Mouse (Mus musculus): ENCODE measurements around the gene Ermard. TPM values are rescaled to one million over a fixed set of nuclear protein-coding genes. Genes with fewer than 3 reads are reported as not detected.

The Ermard gene
- polyA plus RNA-seq, 1 experiment from 2014 or later: 27.4 TPM

DNA sequence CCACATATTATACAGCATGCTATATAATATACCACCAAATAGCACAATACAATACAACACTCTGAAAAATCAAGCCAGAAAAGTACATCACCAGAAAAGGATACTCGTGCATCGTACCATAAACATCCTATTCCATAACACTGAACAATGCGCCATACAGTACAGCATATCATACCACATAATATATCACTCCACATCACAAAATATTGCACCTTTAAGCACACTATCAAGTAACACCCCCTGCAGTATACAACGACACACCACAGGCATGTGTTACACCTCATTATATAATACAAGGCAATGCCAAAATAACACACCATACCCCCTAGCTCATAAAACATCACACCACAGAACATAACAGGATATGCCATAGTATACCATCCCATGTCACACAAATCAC is 79.1 kb downstream of the Ermard start:
- TF ChIP-seq CTCF (IDR thresholded peaks at IDR 0.05; ENCODE audit: low read depth): no peak
- no peak overlapping the region for H3K27ac ChIP-seq (ENCODE audit: low read depth, low read length)
- no peak overlapping the region for H3K4me3 ChIP-seq (ENCODE audit: low read depth, low read length)
- no peaks in the 10 kb centered on the region for H3K9me3 ChIP-seq (ENCODE audit: control insufficient read depth)
- no peak overlapping the region for H3K4me2 ChIP-seq (replicated peaks; ENCODE audit: low read depth)
- ATAC-seq: no peak
- no peaks in the 10 kb centered on the region for H3K36me3 ChIP-seq (ENCODE audit: control insufficient read depth, insufficient read depth)
- 84% methylated on average over 4 of the region's 4 CpGs for WGBS
- no peaks in the 10 kb centered on the region for H3K4me1 ChIP-seq (replicated peaks; ENCODE audit: control insufficient read depth, insufficient read depth, low read length)
- H3K27me3 ChIP-seq (replicated peaks; ENCODE audit: control insufficient read depth, insufficient read depth, low read length): no peaks in the 10 kb centered on the region
- no peak overlapping the region for H3K9ac ChIP-seq (ENCODE audit: low read depth, low read length)

- TF ChIP-seq CTCF (IDR thresholded peaks at IDR 0.05; ENCODE audit: low read depth): no peak
- no peak overlapping the region for H3K4me2 ChIP-seq (replicated peaks; ENCODE audit: low read depth)
- H3K9me3 ChIP-seq (ENCODE audit: control insufficient read depth): no peaks in the 10 kb centered on the region
- no peaks in the 10 kb centered on the region for H3K36me3 ChIP-seq (ENCODE audit: control insufficient read depth, insufficient read depth)
- ATAC-seq: no peak
- no peaks in the 10 kb centered on the region for H3K27me3 ChIP-seq (replicated peaks; ENCODE audit: control insufficient read depth, insufficient read depth, low read length)
- no peaks in the 10 kb centered on the region for H3K4me1 ChIP-seq (replicated peaks; ENCODE audit: control insufficient read depth, insufficient read depth, low read length)
- no peak overlapping the region for H3K4me3 ChIP-seq (ENCODE audit: low read depth, low read length)
- 56% methylated on average over 6 of the region's 6 CpGs for WGBS
- no peak overlapping the region for H3K9ac ChIP-seq (ENCODE audit: low read depth, low read length)
- H3K27ac ChIP-seq (ENCODE audit: low read depth, low read length): no peak overlapping the region
Observed at GRCm38 (mm10) chr17:15120569-15120968, 79.6 kb downstream of the Ermard start.

- no peak for TF ChIP-seq CTCF (IDR thresholded peaks at IDR 0.05; ENCODE audit: low read depth)
- H3K4me3 ChIP-seq (ENCODE audit: low read depth, low read length): no peak overlapping the region
- no peak overlapping the region for H3K9ac ChIP-seq (ENCODE audit: low read depth, low read length)
- no peaks in the 10 kb centered on the region for H3K9me3 ChIP-seq (ENCODE audit: control insufficient read depth)
- no peaks in the 10 kb centered on the region for H3K4me1 ChIP-seq (replicated peaks; ENCODE audit: control insufficient read depth, insufficient read depth, low read length)
- no peak for ATAC-seq
- WGBS: 65% methylated on average over 9 of the region's 9 CpGs
- no peak overlapping the region for H3K27ac ChIP-seq (ENCODE audit: low read depth, low read length)
- H3K27me3 ChIP-seq (replicated peaks; ENCODE audit: control insufficient read depth, insufficient read depth, low read length): no peaks in the 10 kb centered on the region
- no peak overlapping the region for H3K4me2 ChIP-seq (replicated peaks; ENCODE audit: low read depth)
- no peaks in the 10 kb centered on the region for H3K36me3 ChIP-seq (ENCODE audit: control insufficient read depth, insufficient read depth)
Observed at GRCm38 (mm10) chr17:15129630-15130287, 88.8 kb downstream of the Ermard start.

DNA sequence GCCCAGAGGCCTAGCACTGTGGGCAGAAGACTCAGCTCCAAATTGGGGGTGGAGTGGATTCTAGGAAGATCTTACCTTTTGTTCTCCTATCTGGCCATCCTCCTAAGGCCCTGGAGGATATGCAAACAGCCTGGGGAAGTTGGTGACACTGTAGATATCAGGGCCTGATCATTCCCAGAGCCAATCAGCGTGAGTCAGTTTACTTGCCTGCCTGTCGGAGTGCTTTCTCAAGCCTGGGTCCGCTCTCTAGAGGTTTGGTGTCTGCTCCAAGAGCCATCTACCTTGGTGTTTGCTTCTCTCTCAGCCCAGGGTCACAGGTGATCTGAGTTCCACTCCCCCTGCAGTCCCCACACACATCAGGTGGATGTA is 89.3 kb downstream of the Ermard start:
- ATAC-seq: no peak
- Histone ChIP-seq H3K9me3 (ENCODE audit: control insufficient read depth) (no peaks in the 10 kb centered on the region), H3K4me3 (ENCODE audit: low read depth, low read length) (no peak overlapping the region), H3K9ac (ENCODE audit: low read depth, low read length) (no peak overlapping the region), H3K4me1 (replicated peaks; ENCODE audit: control insufficient read depth, insufficient read depth, low read length) (no peaks in the 10 kb centered on the region), H3K27me3 (replicated peaks; ENCODE audit: control insufficient read depth, insufficient read depth, low read length) (no peaks in the 10 kb centered on the region), H3K27ac (ENCODE audit: low read depth, low read length) (no peak overlapping the region), H3K4me2 (replicated peaks; ENCODE audit: low read depth) (no peak overlapping the region), H3K36me3 (ENCODE audit: control insufficient read depth, insufficient read depth) (no peaks in the 10 kb centered on the region)
- no peak for TF ChIP-seq CTCF (IDR thresholded peaks at IDR 0.05; ENCODE audit: low read depth)
- WGBS: 89% methylated on average over 3 of the region's 3 CpGs

- Histone ChIP-seq H3K27ac (ENCODE audit: low read depth, low read length) (no peak overlapping the region), H3K36me3 (ENCODE audit: control insufficient read depth, insufficient read depth) (no peaks in the 10 kb centered on the region), H3K4me1 (replicated peaks; ENCODE audit: control insufficient read depth, insufficient read depth, low read length) (no peaks in the 10 kb centered on the region), H3K4me3 (ENCODE audit: low read depth, low read length) (no peak overlapping the region), H3K9me3 (ENCODE audit: control insufficient read depth) (no peaks in the 10 kb centered on the region), H3K27me3 (replicated peaks; ENCODE audit: control insufficient read depth, insufficient read depth, low read length) (no peaks in the 10 kb centered on the region), H3K9ac (ENCODE audit: low read depth, low read length) (no peak overlapping the region), H3K4me2 (replicated peaks; ENCODE audit: low read depth) (no peak overlapping the region)
- 81% methylated on average over 12 of the region's 12 CpGs for WGBS
- ATAC-seq: no peak
- TF ChIP-seq CTCF (IDR thresholded peaks at IDR 0.05; ENCODE audit: low read depth): no peak
Observed at GRCm38 (mm10) chr17:15134905-15135669, 94.1 kb downstream of the Ermard start.

DNA sequence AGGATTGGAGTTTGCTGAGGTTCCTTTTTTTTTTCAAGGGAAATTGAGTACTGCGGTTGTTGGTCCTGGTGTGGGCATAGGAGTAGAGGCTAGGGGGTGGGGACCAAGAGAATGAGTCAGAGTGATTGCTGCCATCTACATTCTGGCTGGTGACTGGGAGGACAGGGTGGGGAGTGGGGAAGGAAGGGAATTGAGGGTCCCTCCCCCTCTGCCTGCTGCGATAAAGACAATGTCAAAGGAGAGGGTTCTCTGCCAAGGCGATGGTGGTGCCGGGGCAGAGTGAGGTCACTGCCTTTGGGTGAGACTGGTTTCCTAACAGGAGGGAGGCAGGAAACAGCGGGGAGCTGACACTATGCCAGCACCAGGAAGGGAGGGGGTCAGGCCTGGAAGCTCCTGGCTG is 96.4 kb downstream of the Ermard start:
- no peak for TF ChIP-seq CTCF (IDR thresholded peaks at IDR 0.05; ENCODE audit: low read depth)
- Histone ChIP-seq H3K9me3 (ENCODE audit: control insufficient read depth) (no peaks in the 10 kb centered on the region), H3K36me3 (ENCODE audit: control insufficient read depth, insufficient read depth) (no peaks in the 10 kb centered on the region), H3K4me3 (ENCODE audit: low read depth, low read length) (no peak overlapping the region), H3K4me1 (replicated peaks; ENCODE audit: control insufficient read depth, insufficient read depth, low read length) (no peaks in the 10 kb centered on the region), H3K27me3 (replicated peaks; ENCODE audit: control insufficient read depth, insufficient read depth, low read length) (no peaks in the 10 kb centered on the region), H3K27ac (ENCODE audit: low read depth, low read length) (no peak overlapping the region), H3K4me2 (replicated peaks; ENCODE audit: low read depth) (no peak overlapping the region), H3K9ac (ENCODE audit: low read depth, low read length) (no peak overlapping the region)
- no peak for ATAC-seq
- 67% methylated on average over 5 of the region's 5 CpGs for WGBS

Other genes with a start within 250 kb of the Ermard start
- gene Wdr27, start 98.0 kb upstream of the Ermard start, polyA plus RNA-seq (2015; fragmentation: Nextera tagmentation; extraction: Ambion mirVana): 6.0 and 6.2 TPM in 2 replicates
- gene 1600012H06Rik, start 98.0 kb upstream of the Ermard start, polyA plus RNA-seq (2015; fragmentation: Nextera tagmentation; extraction: Ambion mirVana): 38.1 and 40.8 TPM in 2 replicates
- 27.9 and 29.3 TPM in 2 replicates for gene Phf10, start 79.9 kb upstream of the Ermard start, polyA plus RNA-seq (2015; fragmentation: Nextera tagmentation; extraction: Ambion mirVana)
- gene 9030025P20Rik, start 62.7 kb upstream of the Ermard start, polyA plus RNA-seq (2015; fragmentation: Nextera tagmentation; extraction: Ambion mirVana): 6.8 and 7.3 TPM in 2 replicates
- gene Gm3417, start 62.4 kb upstream of the Ermard start, polyA plus RNA-seq (2015; fragmentation: Nextera tagmentation; extraction: Ambion mirVana): 0.65 and 3.1 TPM in 2 replicates
- gene Gm3435, start 31.0 kb upstream of the Ermard start, polyA plus RNA-seq (2015; fragmentation: Nextera tagmentation; extraction: Ambion mirVana): 3.6 and 5.8 TPM in 2 replicates
- 3.2 and 3.4 TPM in 2 replicates for gene Tcte3, start 280 bp downstream of the Ermard start, polyA plus RNA-seq (2015; fragmentation: Nextera tagmentation; extraction: Ambion mirVana)
- 2.7 and 4.4 TPM in 2 replicates for gene Gm3448, start 329 bp downstream of the Ermard start, polyA plus RNA-seq (2015; fragmentation: Nextera tagmentation; extraction: Ambion mirVana)